Mouse (Mus musculus): ENCODE measurements around the gene Gldn.

GRCm38 (mm10) chr9:54264754-54265153 is 21.5 kb upstream of the Gldn start:
- TF ChIP-seq POLR2A (IDR thresholded peaks at IDR 0.05; ENCODE audit: insufficient read length, low read depth) (no peak), MYOG (IDR thresholded peaks at IDR 0.05; ENCODE audit: control insufficient read depth in 1 of 3, insufficient read depth in 1 of 3, insufficient read length in 2 of 3, low read depth in 2 of 3) (no peak), E2F4 (IDR thresholded peaks at IDR 0.05; ENCODE audit: insufficient read depth) (no peak), TCF12 (IDR thresholded peaks at IDR 0.05; ENCODE audit: insufficient read depth, poor library complexity, severe bottlenecking) (no peak), MYOD1 (IDR thresholded peaks at IDR 0.05; ENCODE audit: control insufficient read depth in 1 of 3, insufficient read length in 2 of 3, low read depth in 2 of 3) (no peak), REST (IDR thresholded peaks at IDR 0.05; ENCODE audit: insufficient read depth, insufficient read length) (no peak), MAX (IDR thresholded peaks at IDR 0.05; ENCODE audit: low read depth) (no peak), POLR2AphosphoS2 (IDR thresholded peaks at IDR 0.05; ENCODE audit: insufficient read length, low read depth) (no peak), USF1 (IDR thresholded peaks at IDR 0.05; ENCODE audit: low read depth) (no peak)
